Mouse (Mus musculus) intestine, embryonic 16.5 days (tissue): ENCODE measurements around the gene Fsip1. TPM values are rescaled to one million over a fixed set of nuclear protein-coding genes. Genes with fewer than 3 reads are reported as not detected.
A peak's percentile ranks its signal among the peaks of the same experiment; 100 is the strongest.
"Not testable (repeated sequence)": the region's sequence is repeated elsewhere in the genome, so short reads cannot be mapped to it uniquely, and the experiment has no call there.

Source experiments
- ATAC-seq: fragments of 200-750 bp; cut with Nextera tagmentation; 2 replicates; pipeline ENCODE4 v1.8.0; 2017; ENCODE audit warnings: moderate TSS enrichment, moderate library complexity
- H3K27ac ChIP-seq: fragments of 300-500 bp; sonication (generic); 2 replicates; pipeline ENCODE4 v1.5.1; 2014; ENCODE audit warnings: mild to moderate bottlenecking, low read length
- H3K27me3 ChIP-seq: fragments of 300-500 bp; sonication (generic); replicated peaks from 2 replicates; pipeline ENCODE4 v1.6.1; 2014; ENCODE audit warnings: low read length, control low read depth, mixed read lengths; ENCODE audit not compliant: control insufficient read depth, insufficient read depth
- H3K36me3 ChIP-seq: fragments of 300-500 bp; sonication (generic); 2 replicates; pipeline ENCODE4 v1.6.1; 2014; ENCODE audit warnings: low read length, control low read depth; ENCODE audit not compliant: control insufficient read depth, insufficient read depth
- H3K4me1 ChIP-seq: fragments of 300-500 bp; sonication (generic); 2 replicates; pipeline ENCODE4 v1.6.1; 2014; ENCODE audit warnings: low read length, control low read depth, mixed read lengths; ENCODE audit not compliant: control insufficient read depth, insufficient read depth
- H3K4me2 ChIP-seq: fragments of 300-500 bp; sonication (generic); 2 replicates; pipeline ENCODE4 v1.6.1; 2014; ENCODE audit warnings: low read depth, low read length, control low read depth
- H3K4me3 ChIP-seq: fragments of 300-500 bp; sonication (generic); 2 replicates; pipeline ENCODE4 v1.5.1; 2014; ENCODE audit warnings: mild to moderate bottlenecking, low read length
- H3K9ac ChIP-seq: fragments of 300-500 bp; sonication (generic); 2 replicates; pipeline ENCODE4 v1.6.1; 2014; ENCODE audit warnings: low read depth, low read length
- H3K9me3 ChIP-seq: fragments of 300-500 bp; sonication (generic); 2 replicates; pipeline ENCODE4 v1.6.1; 2016; ENCODE audit warnings: low read length, control low read depth; ENCODE audit not compliant: control insufficient read depth
- WGBS: fragments of 180-500 bp; shearing (Covaris S2); extraction: QIAGEN DNeasy Blood & Tissue Kit; methylation state at CpG from one replicate; pipeline ENCODE4 v1.1.7; 2014; 5-methylcytosine and 5-hydroxymethylcytosine counted together
- polyA plus RNA-seq: library from polyadenylated mRNA; unstranded; fragments of >200 nt; fragmentation: Nextera tagmentation; extraction: Ambion mirVana; gene quantifications from 2 replicates; pipeline ENCODE4 v1.2.1, GENCODE M21; 2015

Fsip1 gene
- polyA plus RNA-seq, 1 experiment from 2014 or later: 0.17 TPM

- Histone ChIP-seq H3K27me3 (no peaks in the 10 kb centered on the region), H3K27ac (no peak overlapping the region), H3K9ac (no peak overlapping the region), H3K4me1 (no peaks in the 10 kb centered on the region), H3K4me3 (no peak overlapping the region), H3K9me3 (no peaks in the 10 kb centered on the region), H3K36me3 (no peaks in the 10 kb centered on the region), H3K4me2 (no peak overlapping the region)
- 74% methylated on average over 4 of the region's 4 CpGs for WGBS
- no peak for ATAC-seq
Observed at GRCm38 (mm10) chr2:118148321-118149142, 108.2 kb downstream of the Fsip1 start.

- not testable (repeated sequence) for H3K27me3 ChIP-seq, ATAC-seq, H3K4me2 ChIP-seq, H3K9ac ChIP-seq, H3K27ac ChIP-seq, H3K36me3 ChIP-seq, H3K9me3 ChIP-seq, H3K4me3 ChIP-seq, H3K4me1 ChIP-seq
- 48% methylated on average over 3 of the region's 3 CpGs for WGBS
Observed at GRCm38 (mm10) chr2:118147749-118148148, 109.0 kb downstream of the Fsip1 start.

DNA sequence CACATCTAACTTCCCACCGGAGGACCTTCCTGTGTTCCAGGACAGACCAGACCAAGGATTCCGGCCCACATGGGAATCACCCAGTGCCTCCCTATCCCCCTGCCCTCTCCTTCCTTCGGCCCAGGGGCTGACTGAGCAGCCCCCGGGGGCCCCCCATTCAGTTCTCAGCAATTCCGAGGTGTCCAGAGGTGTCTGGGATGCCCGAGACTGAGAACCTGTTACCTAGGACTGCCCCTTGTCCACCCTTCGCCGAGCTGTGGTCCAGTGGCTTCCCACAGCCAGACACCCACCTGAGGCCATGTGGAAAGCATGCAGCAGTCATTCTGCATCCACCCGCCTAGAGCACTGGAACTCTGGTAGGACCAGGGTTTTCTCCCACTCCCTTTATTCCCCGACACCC is 115.1 kb downstream of the Fsip1 start:
- WGBS: 87% methylated on average over 10 of the region's 10 CpGs
- ATAC-seq: no peak
- Histone ChIP-seq H3K4me1 (no peaks in the 10 kb centered on the region), H3K9me3 (no peaks in the 10 kb centered on the region), H3K4me2 (no peak overlapping the region), H3K36me3 (no peaks in the 10 kb centered on the region), H3K27ac (no peak overlapping the region), H3K27me3 (no peaks in the 10 kb centered on the region), H3K4me3 (no peak overlapping the region), H3K9ac (no peak overlapping the region)

GRCm38 (mm10) chr2:118139261-118139660 is 117.5 kb downstream of the Fsip1 start:
- Histone ChIP-seq H3K4me3 (no peak overlapping the region), H3K9ac (no peak overlapping the region), H3K9me3 (no peaks in the 10 kb centered on the region), H3K4me2 (no peak overlapping the region), H3K27ac (no peak overlapping the region), H3K4me1 (no peaks in the 10 kb centered on the region), H3K36me3 (no peaks in the 10 kb centered on the region), H3K27me3 (no peaks in the 10 kb centered on the region)
- 78% methylated on average over 6 of the region's 6 CpGs for WGBS
- ATAC-seq: no peak

GRCm38 (mm10) chr2:118137776-118138175 is 119.0 kb downstream of the Fsip1 start:
- Histone ChIP-seq H3K9me3 (no peaks in the 10 kb centered on the region), H3K27me3 (no peaks in the 10 kb centered on the region), H3K27ac (no peak overlapping the region), H3K4me2 (no peak overlapping the region), H3K4me3 (no peak overlapping the region), H3K36me3 (no peaks in the 10 kb centered on the region), H3K4me1 (no peaks in the 10 kb centered on the region), H3K9ac (no peak overlapping the region)
- WGBS: 98% methylated on average over 2 of the region's 2 CpGs
- ATAC-seq: no peak

GRCm38 (mm10) chr2:118137071-118137470 is 119.7 kb downstream of the Fsip1 start:
- WGBS: 82% methylated on average over 9 of the region's 9 CpGs
- Histone ChIP-seq H3K9ac (no peak overlapping the region), H3K4me1 (no peaks in the 10 kb centered on the region), H3K9me3 (no peaks in the 10 kb centered on the region), H3K27me3 (no peaks in the 10 kb centered on the region), H3K4me3 (no peak overlapping the region), H3K36me3 (no peaks in the 10 kb centered on the region), H3K4me2 (no peak overlapping the region), H3K27ac (no peak overlapping the region)
- ATAC-seq: no peak

DNA sequence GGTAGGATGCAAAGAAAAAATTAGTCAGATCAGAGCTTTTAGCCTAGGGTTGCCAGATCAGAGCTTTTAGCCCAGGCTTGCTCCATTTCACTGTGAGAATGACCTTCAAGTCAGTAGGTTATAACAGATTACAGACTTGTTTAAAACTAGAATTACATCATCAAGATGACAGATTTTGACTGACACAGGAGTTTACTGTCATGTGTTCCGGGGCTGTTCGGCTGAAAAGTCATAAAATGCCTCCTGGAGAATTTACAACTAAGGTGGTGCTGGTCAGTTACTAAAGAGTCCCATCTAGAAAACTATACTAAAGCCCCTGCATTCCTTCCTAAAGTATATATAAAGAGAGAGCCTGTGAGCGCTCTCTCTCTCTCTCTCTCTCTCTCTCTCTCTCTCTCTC is 128.5 kb downstream of the Fsip1 start:
- Histone ChIP-seq H3K4me1 (peaks cover 4% of the 10 kb centered on the region), H3K9me3 (no peaks in the 10 kb centered on the region), H3K36me3 (peaks cover 7% of the 10 kb centered on the region), H3K4me2 (no peak overlapping the region), H3K27me3 (no peaks in the 10 kb centered on the region), H3K4me3 (no peak overlapping the region), H3K9ac (no peak overlapping the region), H3K27ac (no peak overlapping the region; the same call in 1 of the 2 replicates)
- ATAC-seq: peak; percentile 52; the same call in 1 of the 2 replicates
- 27% methylated on average over 3 of the region's 3 CpGs for WGBS

- Histone ChIP-seq H3K4me3 (no peak overlapping the region), H3K4me1 (peaks cover 4% of the 10 kb centered on the region), H3K4me2 (no peak overlapping the region), H3K36me3 (peaks cover 8% of the 10 kb centered on the region), H3K27ac (no peak overlapping the region; the same call in 1 of the 2 replicates), H3K9me3 (no peaks in the 10 kb centered on the region), H3K9ac (no peak overlapping the region), H3K27me3 (no peaks in the 10 kb centered on the region)
- ATAC-seq: no peak
- WGBS: 87% methylated on average over 5 of the region's 5 CpGs
Observed at GRCm38 (mm10) chr2:118127516-118128288, 129.1 kb downstream of the Fsip1 start.

DNA sequence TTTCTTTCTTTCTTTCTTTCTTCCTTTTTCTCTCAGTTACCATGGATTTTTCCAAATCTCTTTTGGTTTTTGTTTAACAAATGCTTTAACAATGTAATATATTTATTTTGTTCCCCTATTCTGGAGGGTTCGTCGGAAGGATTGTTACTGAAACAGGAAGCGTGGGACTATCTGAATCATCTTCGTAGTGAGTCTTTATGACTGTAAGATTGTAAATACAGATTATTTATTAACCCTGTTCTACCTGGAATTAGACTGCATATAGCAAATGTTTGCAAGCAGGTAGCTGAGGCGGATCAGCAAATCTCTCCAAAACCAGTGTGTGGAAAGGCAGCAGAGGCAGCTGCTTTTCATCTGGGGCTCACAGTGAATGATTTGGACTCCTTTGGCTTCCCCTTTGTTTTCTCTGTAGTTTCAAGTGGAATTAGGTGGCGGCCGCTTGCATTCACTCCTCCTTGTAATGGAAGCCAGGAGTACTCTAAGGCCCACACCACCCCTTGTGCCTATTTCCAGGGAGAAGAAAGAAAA is 130.8 kb downstream of the Fsip1 start:
- H3K4me1 ChIP-seq: peaks cover 4% of the 10 kb centered on the region
- H3K27me3 ChIP-seq: no peaks in the 10 kb centered on the region
- ATAC-seq: peak; percentile 69
- H3K36me3 ChIP-seq: peaks cover 8% of the 10 kb centered on the region
- H3K9ac ChIP-seq: no peak overlapping the region
- H3K27ac ChIP-seq: peak overlapping the region; percentile 34; the same call in 1 of the 2 replicates
- H3K4me3 ChIP-seq: no peak overlapping the region
- no peaks in the 10 kb centered on the region for H3K9me3 ChIP-seq
- 53% methylated on average over 7 of the region's 7 CpGs for WGBS
- H3K4me2 ChIP-seq: no peak overlapping the region
